Mouse (Mus musculus): ENCODE measurements around the gene Paxbp1. TPM values are rescaled to one million over a fixed set of nuclear protein-coding genes. Genes with fewer than 3 reads are reported as not detected.
A peak's percentile ranks its signal among the peaks of the same experiment; 100 is the strongest.

The Paxbp1 gene
- total and polyA plus RNA-seq, 2 experiments from 2014 or later = 18.8 to 30.6 TPM

DNA sequence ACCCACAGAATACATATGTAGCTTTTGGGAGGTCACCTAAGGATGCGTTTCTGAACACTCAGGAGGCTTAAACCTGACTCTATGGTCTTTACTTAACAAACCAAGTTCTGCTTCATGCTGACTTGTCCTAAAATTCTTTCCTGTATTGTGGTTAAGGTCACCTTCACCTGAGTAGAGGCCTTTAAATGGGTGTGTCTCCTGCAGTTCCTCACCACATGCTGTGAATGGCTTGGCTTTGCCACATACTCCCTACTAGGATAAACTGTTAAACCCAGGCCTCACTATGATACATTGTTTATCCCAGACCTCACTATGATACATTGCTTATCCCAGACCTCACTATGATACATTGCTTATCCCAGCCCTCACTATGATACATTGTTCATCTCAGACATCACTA lies 27.9 kb upstream of the Paxbp1 start:
- Histone ChIP-seq H3K9me3 (replicated peaks; ENCODE audit: control insufficient read depth, low read length) (no peaks in the 10 kb centered on the region), H3K27ac (ENCODE audit: low read depth) (no peak overlapping the region), H3K9ac (replicated peaks; ENCODE audit: low read depth, low read length) (no peak overlapping the region), H3K36me3 (replicated peaks; ENCODE audit: control insufficient read depth, insufficient read depth, low read length) (no peaks in the 10 kb centered on the region), H3K4me1 (ENCODE audit: control insufficient read depth, insufficient read depth) (no peaks in the 10 kb centered on the region), H3K4me3 (ENCODE audit: low read depth, low read length) (no peak overlapping the region), H3K27me3 (ENCODE audit: control insufficient read depth, insufficient read depth, low read length) (no peaks in the 10 kb centered on the region), H3K4me2 (ENCODE audit: low read depth, low read length) (no peak overlapping the region)
- no peak for TF ChIP-seq EP300 (IDR thresholded peaks at IDR 0.05; ENCODE audit: low read depth)
- TF ChIP-seq CTCF (IDR thresholded peaks at IDR 0.05; ENCODE audit: low read depth) = no peak
- WGBS = 93% methylated on average over 1 of the region's 1 CpGs
- DNase-seq (ENCODE audit: low spot score) (no peak), ATAC-seq (ENCODE audit: insufficient read depth, low read depth) (no peak)

DNA sequence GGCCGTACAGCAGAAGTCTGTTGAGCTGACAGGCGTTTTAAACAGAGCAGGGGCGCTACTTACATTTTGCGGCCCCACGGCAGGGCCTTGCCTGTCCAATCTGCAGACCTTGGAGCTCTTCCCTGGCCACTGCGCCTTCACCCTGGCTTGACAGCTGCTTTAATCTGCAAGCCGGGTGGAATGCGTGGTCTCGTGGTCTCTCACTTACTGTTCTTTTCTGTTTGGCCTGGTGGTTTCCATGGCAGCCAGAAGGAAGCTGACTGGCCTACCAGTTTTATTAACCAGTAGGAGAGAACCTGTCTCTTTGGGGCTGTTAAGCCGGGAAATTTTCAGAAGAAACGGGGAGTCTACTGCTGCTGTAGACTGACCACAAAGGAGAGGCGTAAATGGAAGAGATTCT lies 24.6 kb upstream of the Paxbp1 start:
- Histone ChIP-seq H3K36me3 (replicated peaks; ENCODE audit: control insufficient read depth, insufficient read depth, low read length) (no peaks in the 10 kb centered on the region), H3K9ac (replicated peaks; ENCODE audit: low read depth, low read length) (no peak overlapping the region), H3K9me3 (replicated peaks; ENCODE audit: control insufficient read depth, low read length) (no peaks in the 10 kb centered on the region), H3K27me3 (ENCODE audit: control insufficient read depth, insufficient read depth, low read length) (no peaks in the 10 kb centered on the region), H3K4me2 (ENCODE audit: low read depth, low read length) (peak overlapping the region; percentile 10; the same call in 1 of the 2 replicates), H3K4me3 (ENCODE audit: low read depth, low read length) (no peak overlapping the region), H3K27ac (ENCODE audit: low read depth) (no peak overlapping the region), H3K4me1 (ENCODE audit: control insufficient read depth, insufficient read depth) (no peaks in the 10 kb centered on the region)
- WGBS = 23% methylated on average over 12 of the region's 12 CpGs
- ATAC-seq (ENCODE audit: insufficient read depth, low read depth) (no peak), DNase-seq (ENCODE audit: low spot score) (peak; percentile 23)
- TF ChIP-seq EP300 (IDR thresholded peaks at IDR 0.05; ENCODE audit: low read depth) = no peak
- TF ChIP-seq CTCF (IDR thresholded peaks at IDR 0.05; ENCODE audit: low read depth) = no peak

DNA sequence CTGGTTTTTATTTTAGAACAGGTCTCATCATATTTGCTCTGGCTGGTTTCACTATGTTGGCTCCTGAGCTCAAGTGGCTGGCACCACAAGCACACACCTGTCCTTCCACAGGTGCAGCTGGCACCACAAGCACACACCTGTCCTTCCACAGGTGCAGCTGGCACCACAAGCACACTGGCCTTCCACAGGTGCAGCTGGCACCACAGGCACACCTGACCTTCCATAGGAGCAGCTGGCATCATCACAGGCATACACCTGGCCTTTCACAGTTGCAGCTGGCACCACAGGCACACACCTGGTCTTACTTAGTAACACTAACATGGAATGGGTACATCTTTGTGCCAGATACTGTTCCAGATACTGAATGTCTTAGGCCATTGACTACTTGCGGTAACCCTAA lies 22.8 kb upstream of the Paxbp1 start:
- DNase-seq (ENCODE audit: low spot score) (no peak), ATAC-seq (ENCODE audit: insufficient read depth, low read depth) (no peak)
- H3K4me3 ChIP-seq (ENCODE audit: low read depth, low read length) = no peak overlapping the region
- no peak overlapping the region for H3K27ac ChIP-seq (ENCODE audit: low read depth)
- TF ChIP-seq CTCF (IDR thresholded peaks at IDR 0.05; ENCODE audit: low read depth) = no peak
- no peak for TF ChIP-seq EP300 (IDR thresholded peaks at IDR 0.05; ENCODE audit: low read depth)
- H3K4me2 ChIP-seq (ENCODE audit: low read depth, low read length) = no peak overlapping the region
- 97% methylated on average over 1 of the region's 1 CpGs for WGBS
- H3K4me1 ChIP-seq (ENCODE audit: control insufficient read depth, insufficient read depth) = no peaks in the 10 kb centered on the region
- no peaks in the 10 kb centered on the region for H3K36me3 ChIP-seq (replicated peaks; ENCODE audit: control insufficient read depth, insufficient read depth, low read length)
- no peaks in the 10 kb centered on the region for H3K9me3 ChIP-seq (replicated peaks; ENCODE audit: control insufficient read depth, low read length)
- H3K9ac ChIP-seq (replicated peaks; ENCODE audit: low read depth, low read length) = no peak overlapping the region
- no peaks in the 10 kb centered on the region for H3K27me3 ChIP-seq (ENCODE audit: control insufficient read depth, insufficient read depth, low read length)

DNA sequence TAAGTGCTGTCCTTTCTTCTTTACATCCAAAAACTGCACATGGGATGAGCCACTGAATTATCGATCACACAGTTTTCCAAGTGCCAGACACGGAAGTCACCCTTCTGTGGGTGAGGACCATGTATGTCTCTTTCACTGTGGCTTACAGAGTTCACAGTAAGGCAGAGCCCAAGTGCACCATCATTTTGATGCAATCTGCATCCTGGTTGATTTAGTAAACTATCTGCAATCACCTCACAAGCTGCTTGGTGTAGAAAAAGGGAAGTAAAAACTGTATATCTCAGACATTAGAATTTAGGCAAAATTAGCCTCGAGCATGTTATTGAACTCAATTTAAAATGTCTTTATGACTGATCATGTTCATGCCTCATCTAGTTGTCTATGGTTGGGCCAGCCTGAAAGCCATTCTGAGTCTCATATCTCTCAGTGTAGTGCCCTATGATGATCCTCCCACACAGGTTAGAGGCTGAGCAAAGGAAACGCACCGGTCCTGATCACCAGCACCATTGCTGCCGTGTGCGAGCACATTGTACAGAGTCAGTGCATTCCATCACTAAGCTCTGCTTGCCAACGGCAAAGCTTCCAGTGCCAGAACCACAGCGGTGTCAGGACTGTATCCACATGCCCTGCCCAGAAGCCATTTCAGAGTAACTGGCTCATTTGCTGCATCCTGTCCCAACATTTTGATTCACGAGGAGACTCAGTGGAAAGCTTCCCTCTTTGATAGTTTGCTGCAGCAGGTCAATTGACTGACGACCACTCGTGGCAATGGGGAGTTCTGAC lies 20.4 kb upstream of the Paxbp1 start:
- Histone ChIP-seq H3K4me2 (ENCODE audit: low read depth, low read length) (no peak overlapping the region), H3K9me3 (replicated peaks; ENCODE audit: control insufficient read depth, low read length) (no peaks in the 10 kb centered on the region), H3K27me3 (ENCODE audit: control insufficient read depth, insufficient read depth, low read length) (0 out of 2 replicates have a peak, but pooled peaks cover under 1% of the 10 kb centered on the region), H3K4me1 (ENCODE audit: control insufficient read depth, insufficient read depth) (no peaks in the 10 kb centered on the region), H3K36me3 (replicated peaks; ENCODE audit: control insufficient read depth, insufficient read depth, low read length) (no peaks in the 10 kb centered on the region), H3K27ac (ENCODE audit: low read depth) (no peak overlapping the region), H3K9ac (replicated peaks; ENCODE audit: low read depth, low read length) (no peak overlapping the region), H3K4me3 (ENCODE audit: low read depth, low read length) (no peak overlapping the region)
- TF ChIP-seq CTCF (IDR thresholded peaks at IDR 0.05; ENCODE audit: low read depth) (no peak), EP300 (IDR thresholded peaks at IDR 0.05; ENCODE audit: low read depth) (no peak)
- DNase-seq (ENCODE audit: low spot score) (no peak), ATAC-seq (ENCODE audit: insufficient read depth, low read depth) (no peak)
- WGBS = 70% methylated on average over 12 of the region's 12 CpGs

DNA sequence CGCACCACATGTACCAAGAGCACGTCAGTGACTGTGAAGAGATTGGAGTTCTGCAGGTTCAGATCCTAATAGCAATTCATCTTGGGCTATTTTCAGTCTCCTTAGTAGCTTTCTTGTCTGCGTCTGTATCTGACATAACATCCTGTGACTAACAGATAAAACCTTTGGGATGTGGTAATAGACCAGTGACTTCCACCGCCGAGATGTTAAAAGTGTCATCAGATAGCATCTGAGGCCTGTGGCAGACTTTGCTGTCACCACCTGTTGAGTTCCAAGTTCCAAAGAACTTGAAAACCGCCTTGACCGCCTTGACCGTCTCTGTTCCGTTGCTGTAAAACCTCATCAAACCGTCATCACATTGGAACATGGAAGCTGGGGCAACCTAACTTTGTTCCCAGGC lies 19.4 kb upstream of the Paxbp1 start:
- H3K27me3 ChIP-seq (ENCODE audit: control insufficient read depth, insufficient read depth, low read length) = 0 out of 2 replicates have a peak, but pooled peaks cover 4% of the 10 kb centered on the region
- H3K36me3 ChIP-seq (replicated peaks; ENCODE audit: control insufficient read depth, insufficient read depth, low read length) = no peaks in the 10 kb centered on the region
- H3K4me1 ChIP-seq (ENCODE audit: control insufficient read depth, insufficient read depth) = no peaks in the 10 kb centered on the region
- H3K27ac ChIP-seq (ENCODE audit: low read depth) = no peak overlapping the region
- H3K4me2 ChIP-seq (ENCODE audit: low read depth, low read length) = no peak overlapping the region
- DNase-seq (ENCODE audit: low spot score) = no peak
- ATAC-seq (ENCODE audit: insufficient read depth, low read depth) = no peak
- H3K9ac ChIP-seq (replicated peaks; ENCODE audit: low read depth, low read length) = no peak overlapping the region
- no peaks in the 10 kb centered on the region for H3K9me3 ChIP-seq (replicated peaks; ENCODE audit: control insufficient read depth, low read length)
- no peak overlapping the region for H3K4me3 ChIP-seq (ENCODE audit: low read depth, low read length)
- 66% methylated on average over 10 of the region's 10 CpGs for WGBS
- no peak for TF ChIP-seq EP300 (IDR thresholded peaks at IDR 0.05; ENCODE audit: low read depth)
- no peak for TF ChIP-seq CTCF (IDR thresholded peaks at IDR 0.05; ENCODE audit: low read depth)

All from heart, postnatal 0 days (tissue).